ENCODE assay signal across 8 mouse cellular contexts in genomic region chr4:132261514-132262357, GRCm38 (mm10). TPM values are rescaled to one million over a fixed set of nuclear protein-coding genes. Genes with fewer than 3 reads are reported as not detected.
DNase-seq lines count a peak whose midpoint lies in the region; ATAC-seq and TF ChIP-seq lines count a peak whose summit lies in the region.

TSS of gene Gmeb1 (minus strand) at chr4:132261602.

- H3K4me3 ChIP-seq in ES-Bruce4 (ENCODE audit: low read depth, low read length), result peak within 1 kb of the TSS; percentile 99
- H3K4me3 ChIP-seq in forebrain, embryonic 16.5 days (replicated peaks; ENCODE audit: low read length), result peak within 1 kb of the TSS; percentile 80
- H3K4me3 ChIP-seq in lung, embryonic 14.5 days (ENCODE audit: low read depth, low read length), result peak within 1 kb of the TSS; percentile 80
- H3K4me3 ChIP-seq in olfactory bulb, adult 2 months (ENCODE audit: insufficient read depth, low read depth, low read length), result peak within 1 kb of the TSS; percentile 94
- H3K4me3 ChIP-seq in thymus, adult 2 months (ENCODE audit: control insufficient read depth, insufficient read depth, low read length), result peak within 1 kb of the TSS; percentile 89

- H3K27ac ChIP-seq in ES-Bruce4 (ENCODE audit: insufficient read depth, low read length), result peak within 1 kb of the TSS; percentile 89
- peak within 1 kb of the TSS; percentile 82 for H3K27ac ChIP-seq in forebrain, embryonic 16.5 days (ENCODE audit: low read length)
- peak within 1 kb of the TSS; percentile 97 for H3K27ac ChIP-seq in lung, embryonic 14.5 days (ENCODE audit: low read depth)
- peak within 1 kb of the TSS; percentile 99 for H3K27ac ChIP-seq in olfactory bulb, adult 2 months (ENCODE audit: insufficient read depth, low read depth, low read length)
- H3K27ac ChIP-seq in thymus, adult 2 months (ENCODE audit: control insufficient read depth, insufficient read depth, low read length), result peak within 1 kb of the TSS; percentile 90

- no peaks in the 10 kb centered on the region for H3K27me3 ChIP-seq in ES-Bruce4 (ENCODE audit: control insufficient read depth, insufficient read depth, low read length, poor library complexity, severe bottlenecking)
- H3K27me3 ChIP-seq in forebrain, embryonic 16.5 days (replicated peaks; ENCODE audit: control insufficient read depth, insufficient read depth, low read length), result no peaks in the 10 kb centered on the region
- H3K27me3 ChIP-seq in lung, embryonic 14.5 days (ENCODE audit: insufficient read depth, low read length), result no peaks in the 10 kb centered on the region
- no peaks in the 10 kb centered on the region for H3K27me3 ChIP-seq in thymus, adult 2 months (ENCODE audit: control insufficient read depth, insufficient read depth, low read length)

- ATAC-seq in forebrain, embryonic 16.5 days, result peak; percentile 93
- ATAC-seq in lung, embryonic 14.5 days (ENCODE audit: insufficient read depth), result peak; percentile 93

- H3K9me3 ChIP-seq in ES-Bruce4 (replicated peaks; ENCODE audit: control insufficient read depth, insufficient read depth, low read length, poor library complexity, severe bottlenecking), result no peaks in the 10 kb centered on the region
- no peaks in the 10 kb centered on the region for H3K9me3 ChIP-seq in forebrain, embryonic 16.5 days (ENCODE audit: control insufficient read depth, low read length)
- no peaks in the 10 kb centered on the region for H3K9me3 ChIP-seq in lung, embryonic 14.5 days (ENCODE audit: low read depth, low read length)

- H3K4me2 ChIP-seq in forebrain, embryonic 16.5 days (ENCODE audit: low read length), result peak within 1 kb of the TSS; percentile 87
- peak within 1 kb of the TSS; percentile 89 for H3K4me2 ChIP-seq in lung, embryonic 14.5 days

- H3K4me1 ChIP-seq in ES-Bruce4 (ENCODE audit: control insufficient read depth, insufficient read depth, low read length), result peaks cover under 1% of the 10 kb centered on the region
- peaks cover 19% of the 10 kb centered on the region for H3K4me1 ChIP-seq in forebrain, embryonic 16.5 days (replicated peaks; ENCODE audit: control insufficient read depth, insufficient read depth, low read length)
- H3K4me1 ChIP-seq in lung, embryonic 14.5 days (ENCODE audit: insufficient read depth), result peaks cover 14% of the 10 kb centered on the region; the same call in 1 of the 2 replicates
- H3K4me1 ChIP-seq in olfactory bulb, adult 2 months (ENCODE audit: control insufficient read depth, insufficient read depth, low read length), result no peaks in the 10 kb centered on the region
- peaks cover 5% of the 10 kb centered on the region for H3K4me1 ChIP-seq in thymus, adult 2 months (replicated peaks; ENCODE audit: control insufficient read depth, insufficient read depth, low read length)

- no peak for TF ChIP-seq EP300 in ES-Bruce4 (IDR thresholded peaks at IDR 0.05; ENCODE audit: insufficient read depth, low read depth, low read length)

- peak; percentile 77 for DNase-seq in cerebellum, adult 11 months
- peak; percentile 64 for DNase-seq in heart, postnatal 25 days (ENCODE audit: low spot score)
- peak; percentile 59 to 82 for DNase-seq in layer of hippocampus, adult 18-20 months (ENCODE audit: low spot score in 2 of 2)
- DNase-seq in lung, embryonic 14.5 days, result peak; percentile 93
- DNase-seq in thymus, adult 2 months, result peak; percentile 80

- no peak for TF ChIP-seq POLR2A in ES-Bruce4 (IDR thresholded peaks at IDR 0.05; ENCODE audit: insufficient read depth, low read length)
- TF ChIP-seq POLR2A in olfactory bulb, adult 2 months (IDR thresholded peaks at IDR 0.05; ENCODE audit: insufficient read depth, low read depth, low read length), result peak; percentile 56; the same call in 1 of the 2 replicates
- peak; percentile 49 for TF ChIP-seq POLR2A in thymus, adult 2 months (IDR thresholded peaks at IDR 0.05; ENCODE audit: control insufficient read depth, extremely low read depth, insufficient read depth, low read length, poor library complexity)

- intact Hi-C loops in heart, postnatal 25 days (cut with DNase I), result loop anchor here (2.0 kb wide), 1 partner anchor 49 kb away; the partner anchor contains the start of gene Ythdf2

- WGBS in forebrain, embryonic 16.5 days, result 20% methylated on average over 30 of the region's 49 CpGs
- 8% methylated on average over 47 of the region's 49 CpGs for WGBS in lung, embryonic 14.5 days
- 12% methylated on average over 49 of the region's 49 CpGs for WGBS in olfactory bulb, adult 2 months
- 5% methylated on average over 42 of the region's 49 CpGs for WGBS in thymus, adult 2 months

- H3K9ac ChIP-seq in ES-Bruce4 (ENCODE audit: low read depth, poor library complexity, severe bottlenecking), result peak within 1 kb of the TSS; percentile 100
- H3K9ac ChIP-seq in forebrain, embryonic 16.5 days (replicated peaks; ENCODE audit: low read depth, low read length), result peak within 1 kb of the TSS; percentile 94
- peak within 1 kb of the TSS; percentile 97 for H3K9ac ChIP-seq in lung, embryonic 14.5 days

- no peaks in the 10 kb centered on the region for H3K36me3 ChIP-seq in ES-Bruce4 (ENCODE audit: control insufficient read depth, insufficient read depth, low read length, poor library complexity, severe bottlenecking)
- H3K36me3 ChIP-seq in forebrain, embryonic 16.5 days (ENCODE audit: control insufficient read depth, insufficient read depth), result no peaks in the 10 kb centered on the region
- peaks cover 6% of the 10 kb centered on the region; the same call in 1 of the 2 replicates for H3K36me3 ChIP-seq in lung, embryonic 14.5 days (ENCODE audit: insufficient read depth)
- H3K36me3 ChIP-seq in thymus, adult 2 months (ENCODE audit: control insufficient read depth, insufficient read depth, low read length), result no peaks in the 10 kb centered on the region

- no peak for TF ChIP-seq CTCF in ES-Bruce4 (IDR thresholded peaks at IDR 0.05; ENCODE audit: low read depth, low read length)
- no peak for TF ChIP-seq CTCF in lung, embryonic 14.5 days (IDR thresholded peaks at IDR 0.05; ENCODE audit: low read depth)
- no peak for TF ChIP-seq CTCF in olfactory bulb, adult 2 months (IDR thresholded peaks at IDR 0.05; ENCODE audit: insufficient read depth, low read depth, low read length)
- TF ChIP-seq CTCF in thymus, adult 2 months (IDR thresholded peaks at IDR 0.05; ENCODE audit: borderline replicate concordance, control insufficient read depth, extremely low read depth, insufficient read depth, low read length, poor library complexity), result no peak

RNA-seq across cellular contexts. Expression of gene Gmeb1, which starts in this region (rescaled TPM):
- 23.8 and 25.9 TPM in 2 replicates for polyA plus RNA-seq in ES-Bruce4 (2011; ENCODE audit: insufficient read depth, insufficient read length, low read depth, missing spikeins)
- 44.3 and 55.3 TPM in 2 replicates for polyA plus RNA-seq in forebrain, embryonic 16.5 days (2015; fragmentation: Nextera tagmentation; extraction: Ambion mirVana)
- 10 to 100 TPM; 10.5 to 11.5 TPM for total RNA-seq in heart, postnatal 25 days (2021)
- total RNA-seq in layer of hippocampus, adult 18-20 months (2021), result 10 to 100 TPM; 21.4 to 23.4 TPM
- polyA plus RNA-seq in lung, embryonic 14.5 days (2014; fragmentation: Nextera tagmentation; extraction: Ambion mirVana), result 33.1 and 39.5 TPM in 2 replicates
- polyA plus RNA-seq in olfactory bulb, adult 2 months (2012; ENCODE audit: insufficient read depth, insufficient read length, low replicate concordance, missing spikeins), result not detected in 2 replicates
- polyA plus RNA-seq in thymus, adult 2 months (2012; rRNA removed), result 47.5 and 49.6 TPM in 2 replicates

Comparison
In these comparisons a context has a peak if more than half of its experiments do, and no peak if none do; other contexts are left out.
1. Peak in every context shown above with its lines: DNase-seq, ATAC-seq, H3K4me3 ChIP-seq and H3K27ac ChIP-seq.